Mouse (Mus musculus): ENCODE measurements around the gene Smim24.

GRCm38 (mm10) chr10:81400371-81401204 is 7.7 kb downstream of the Smim24 start:
- TF ChIP-seq CTCF (IDR thresholded peaks at IDR 0.05; ENCODE audit: low read depth, low read length) (no peak), POLR2A (IDR thresholded peaks at IDR 0.05; ENCODE audit: insufficient read depth, low read length) (no peak)

All from ES-Bruce4 (cell line).